Mouse (Mus musculus): Measurements from ENCODE around the gene Evc. TPM values are rescaled to one million over a fixed set of nuclear protein-coding genes. Genes with fewer than 3 reads are reported as not detected.
A peak's percentile ranks its signal among the peaks of the same experiment; 100 is the strongest.

Evc gene
- polyA plus RNA-seq, 1 experiment from 2014 or later, result 9.5 TPM

DNA sequence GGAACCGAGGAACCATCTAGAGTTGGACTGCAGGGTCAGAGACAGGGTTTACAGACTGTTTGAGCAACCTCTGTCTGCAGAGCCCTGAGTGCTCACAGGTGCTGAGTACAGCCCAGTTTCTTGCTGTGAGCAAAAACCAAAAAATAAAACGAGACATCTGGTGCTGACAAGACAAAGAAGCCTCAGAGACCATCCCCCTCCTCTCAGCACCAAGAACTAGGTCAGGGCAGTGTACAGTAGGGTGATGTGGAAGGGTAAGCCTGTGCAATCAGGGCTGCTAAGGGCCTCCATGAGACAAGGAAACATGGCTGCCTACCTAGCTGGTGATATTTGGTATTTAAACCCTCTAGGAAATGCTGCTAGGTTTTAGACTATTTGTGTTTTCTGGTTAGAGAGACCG, 85.1 kb downstream of the Evc start:
- H3K27ac ChIP-seq (ENCODE audit: low read depth, low read length), result no peak overlapping the region
- no peaks in the 10 kb centered on the region for H3K27me3 ChIP-seq (ENCODE audit: control insufficient read depth, insufficient read depth, low read length)
- DNase-seq (ENCODE audit: low spot score) (no peak), ATAC-seq (ENCODE audit: low FRiP score) (no peak)
- H3K36me3 ChIP-seq (ENCODE audit: control insufficient read depth, insufficient read depth, low read length), result no peaks in the 10 kb centered on the region
- H3K4me1 ChIP-seq (replicated peaks; ENCODE audit: control insufficient read depth, insufficient read depth, low read length), result peaks cover 11% of the 10 kb centered on the region; the same call in 1 of the 2 replicates
- H3K4me2 ChIP-seq (replicated peaks; ENCODE audit: low read depth, low read length), result no peak overlapping the region
- 83% methylated on average over 3 of the region's 3 CpGs for WGBS
- H3K4me3 ChIP-seq (ENCODE audit: low read depth, low read length), result no peak overlapping the region
- no peaks in the 10 kb centered on the region for H3K9me3 ChIP-seq (ENCODE audit: control insufficient read depth, low read length)
- H3K9ac ChIP-seq (ENCODE audit: low read depth, low read length), result no peak overlapping the region

DNA sequence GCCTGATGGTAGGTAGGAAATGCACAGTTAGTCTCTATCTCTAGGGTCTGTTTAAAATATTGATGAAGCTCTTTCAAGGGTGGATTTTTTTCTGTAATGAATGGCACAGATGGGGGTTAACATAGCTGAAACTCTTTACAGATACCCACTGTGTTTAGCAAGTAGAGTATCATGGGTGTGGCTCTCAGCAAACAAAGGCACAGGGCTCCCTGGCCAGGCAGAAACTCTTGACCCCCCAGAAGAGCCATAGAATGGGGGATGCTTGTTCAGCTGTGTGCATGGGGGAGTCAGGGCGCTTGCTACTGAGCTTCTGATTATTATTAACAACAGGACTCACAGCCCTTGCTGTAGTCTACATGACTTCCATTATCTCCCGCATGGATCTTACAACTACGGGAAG, 87.8 kb downstream of the Evc start:
- Histone ChIP-seq H3K9ac (ENCODE audit: low read depth, low read length) (peak overlapping the region; percentile 23; the same call in 1 of the 2 replicates), H3K36me3 (ENCODE audit: control insufficient read depth, insufficient read depth, low read length) (no peaks in the 10 kb centered on the region), H3K4me3 (ENCODE audit: low read depth, low read length) (peak overlapping the region; percentile 8; the same call in 1 of the 2 replicates), H3K27ac (ENCODE audit: low read depth, low read length) (no peak overlapping the region), H3K9me3 (ENCODE audit: control insufficient read depth, low read length) (no peaks in the 10 kb centered on the region), H3K4me1 (replicated peaks; ENCODE audit: control insufficient read depth, insufficient read depth, low read length) (peaks cover 7% of the 10 kb centered on the region; the same call in 1 of the 2 replicates), H3K4me2 (replicated peaks; ENCODE audit: low read depth, low read length) (peak overlapping the region; percentile 80; the same call in 1 of the 2 replicates), H3K27me3 (ENCODE audit: control insufficient read depth, insufficient read depth, low read length) (peaks cover 3% of the 10 kb centered on the region; the same call in 1 of the 2 replicates)
- ATAC-seq (ENCODE audit: low FRiP score), result no peak
- DNase-seq (ENCODE audit: low spot score), result no peak
- 72% methylated on average over 3 of the region's 3 CpGs for WGBS

DNA sequence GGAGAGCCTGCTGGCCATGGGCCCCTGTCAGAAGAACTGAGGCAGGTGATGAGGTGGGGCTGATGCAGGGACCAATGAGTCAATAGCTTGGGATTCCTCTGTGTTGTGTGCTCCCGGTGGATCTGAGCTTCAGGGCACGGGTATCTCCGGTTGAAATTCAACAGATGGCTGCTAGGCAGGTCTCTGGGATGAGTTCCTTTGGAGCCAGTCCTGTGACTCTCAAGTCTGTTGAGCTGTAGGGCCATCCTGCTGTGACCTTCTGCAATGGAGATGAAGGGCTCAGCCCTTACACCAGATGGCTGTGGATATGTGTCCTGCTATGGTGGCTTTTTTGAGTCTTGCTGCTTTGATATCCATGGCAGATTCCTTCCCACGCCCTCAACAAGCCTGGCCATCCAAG, 89.2 kb downstream of the Evc start:
- Histone ChIP-seq H3K4me2 (replicated peaks; ENCODE audit: low read depth, low read length) (peak overlapping the region; percentile 80), H3K27ac (ENCODE audit: low read depth, low read length) (peak overlapping the region; percentile 92), H3K36me3 (ENCODE audit: control insufficient read depth, insufficient read depth, low read length) (no peaks in the 10 kb centered on the region), H3K9me3 (ENCODE audit: control insufficient read depth, low read length) (no peaks in the 10 kb centered on the region), H3K4me1 (replicated peaks; ENCODE audit: control insufficient read depth, insufficient read depth, low read length) (peaks cover 7% of the 10 kb centered on the region; the same call in 1 of the 2 replicates), H3K4me3 (ENCODE audit: low read depth, low read length) (peak overlapping the region; percentile 52), H3K27me3 (ENCODE audit: control insufficient read depth, insufficient read depth, low read length) (peaks cover 12% of the 10 kb centered on the region), H3K9ac (ENCODE audit: low read depth, low read length) (peak overlapping the region; percentile 34)
- DNase-seq (ENCODE audit: low spot score) (peak; percentile 21), ATAC-seq (ENCODE audit: low FRiP score) (no peak)
- WGBS, result 45% methylated on average over 4 of the region's 4 CpGs

DNA sequence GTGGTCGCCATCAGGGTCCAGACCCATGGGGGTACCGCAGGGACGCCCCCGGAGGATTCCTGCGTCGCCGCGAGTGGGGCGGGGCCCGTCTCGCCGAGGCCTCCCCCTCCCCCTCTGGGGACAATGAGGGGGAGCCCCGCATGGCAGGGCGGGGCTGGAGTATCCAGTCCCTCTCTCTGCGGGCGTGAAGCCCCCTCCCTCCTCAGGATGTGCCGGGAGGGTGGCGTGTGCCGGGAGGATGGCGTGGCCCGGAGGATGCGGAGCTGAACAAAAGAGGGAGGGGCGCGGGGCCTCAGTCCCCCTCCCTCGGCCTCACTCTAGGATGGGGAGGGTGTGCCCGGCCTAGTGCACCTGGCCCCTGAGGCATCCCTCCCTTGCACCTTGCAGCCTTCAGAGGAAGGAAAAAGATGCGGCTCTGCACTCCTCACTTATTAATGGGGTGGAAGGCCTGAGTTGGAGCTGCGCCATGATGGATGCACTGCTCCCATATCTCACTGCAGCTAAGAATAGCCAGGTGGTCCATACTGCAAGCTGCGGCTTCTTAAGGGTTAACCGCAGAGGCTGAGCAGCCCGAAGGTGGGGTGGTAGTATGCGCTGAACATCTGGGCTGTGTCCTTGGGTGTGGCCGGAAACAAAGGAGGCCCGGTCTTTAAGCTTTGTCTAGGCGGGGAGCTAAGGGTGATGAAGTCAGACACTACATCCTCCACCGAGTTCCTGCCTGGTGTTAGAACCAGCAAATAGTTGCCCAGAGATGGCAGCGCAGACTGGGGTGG, 90.4 kb downstream of the Evc start:
- H3K4me2 ChIP-seq (replicated peaks; ENCODE audit: low read depth, low read length), result peak overlapping the region; percentile 80
- WGBS, result 1% methylated on average over 32 of the region's 37 CpGs
- ATAC-seq (ENCODE audit: low FRiP score) (peak; percentile 66), DNase-seq (ENCODE audit: low spot score) (peak; percentile 76)
- peaks cover 7% of the 10 kb centered on the region; the same call in 1 of the 2 replicates for H3K4me1 ChIP-seq (replicated peaks; ENCODE audit: control insufficient read depth, insufficient read depth, low read length)
- no peaks in the 10 kb centered on the region for H3K36me3 ChIP-seq (ENCODE audit: control insufficient read depth, insufficient read depth, low read length)
- H3K4me3 ChIP-seq (ENCODE audit: low read depth, low read length), result peak overlapping the region; percentile 52
- no peaks in the 10 kb centered on the region for H3K9me3 ChIP-seq (ENCODE audit: control insufficient read depth, low read length)
- peaks cover 22% of the 10 kb centered on the region for H3K27me3 ChIP-seq (ENCODE audit: control insufficient read depth, insufficient read depth, low read length)
- peak overlapping the region; percentile 79 for H3K9ac ChIP-seq (ENCODE audit: low read depth, low read length)
- peak overlapping the region; percentile 92 for H3K27ac ChIP-seq (ENCODE audit: low read depth, low read length)

GRCm38 (mm10) chr5:37245651-37246050, 91.0 kb downstream of the Evc start:
- peak; percentile 45 for ATAC-seq (ENCODE audit: low FRiP score)
- H3K4me3 ChIP-seq (ENCODE audit: low read depth, low read length), result peak overlapping the region; percentile 52
- whole genome bisulfite sequencing, result 0% methylated on average over 35 of the region's 42 CpGs
- peak overlapping the region; percentile 92 for H3K27ac ChIP-seq (ENCODE audit: low read depth, low read length)
- peak; percentile 81 for DNase-seq (ENCODE audit: low spot score)
- H3K9me3 ChIP-seq (ENCODE audit: control insufficient read depth, low read length), result no peaks in the 10 kb centered on the region
- peak overlapping the region; percentile 80 for H3K4me2 ChIP-seq (replicated peaks; ENCODE audit: low read depth, low read length)
- H3K36me3 ChIP-seq (ENCODE audit: control insufficient read depth, insufficient read depth, low read length), result no peaks in the 10 kb centered on the region
- H3K9ac ChIP-seq (ENCODE audit: low read depth, low read length), result peak overlapping the region; percentile 79
- peaks cover 6% of the 10 kb centered on the region for H3K4me1 ChIP-seq (replicated peaks; ENCODE audit: control insufficient read depth, insufficient read depth, low read length)
- peaks cover 29% of the 10 kb centered on the region for H3K27me3 ChIP-seq (ENCODE audit: control insufficient read depth, insufficient read depth, low read length)

DNA sequence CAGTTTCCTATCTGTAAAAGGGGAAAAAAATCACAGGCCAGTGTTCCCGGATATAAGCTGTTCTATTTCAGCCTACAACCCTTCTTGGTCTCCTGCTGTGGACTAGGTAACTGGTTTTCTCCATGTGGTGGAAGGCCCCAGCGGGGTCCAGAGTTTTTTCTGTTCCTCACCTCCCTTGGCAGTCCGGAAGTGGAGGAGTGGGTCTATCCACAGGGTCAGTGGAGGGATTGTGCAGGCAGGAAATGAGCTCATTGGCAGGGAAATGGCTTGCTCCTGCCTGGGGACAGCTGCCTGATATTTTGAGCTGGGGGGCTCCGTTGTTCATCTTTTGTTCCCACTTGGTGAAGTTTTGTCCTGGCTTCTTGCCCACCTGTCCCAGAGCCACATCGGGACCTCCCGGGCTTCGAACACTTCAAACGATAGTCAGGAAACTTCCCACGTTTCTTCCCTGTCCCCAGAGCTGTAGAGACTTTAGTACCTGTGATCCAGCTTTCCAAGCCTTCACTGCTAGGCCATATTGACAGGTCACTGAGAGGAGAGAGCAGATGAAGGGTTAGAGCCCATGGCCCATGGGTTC, 91.9 kb downstream of the Evc start:
- Histone ChIP-seq H3K4me1 (replicated peaks; ENCODE audit: control insufficient read depth, insufficient read depth, low read length) (peaks cover 7% of the 10 kb centered on the region; the same call in 1 of the 2 replicates), H3K9ac (ENCODE audit: low read depth, low read length) (peak overlapping the region; percentile 3; the same call in 1 of the 2 replicates), H3K36me3 (ENCODE audit: control insufficient read depth, insufficient read depth, low read length) (no peaks in the 10 kb centered on the region), H3K27ac (ENCODE audit: low read depth, low read length) (peak overlapping the region; percentile 92), H3K4me3 (ENCODE audit: low read depth, low read length) (peak overlapping the region; percentile 52), H3K27me3 (ENCODE audit: control insufficient read depth, insufficient read depth, low read length) (peaks cover 34% of the 10 kb centered on the region), H3K9me3 (ENCODE audit: control insufficient read depth, low read length) (no peaks in the 10 kb centered on the region), H3K4me2 (replicated peaks; ENCODE audit: low read depth, low read length) (peak overlapping the region; percentile 80)
- peak; percentile 36 for DNase-seq (ENCODE audit: low spot score)
- 35% methylated on average over 9 of the region's 9 CpGs for WGBS
- no peak for ATAC-seq (ENCODE audit: low FRiP score)

GRCm38 (mm10) chr5:37244161-37244560, 92.5 kb downstream of the Evc start:
- Histone ChIP-seq H3K9ac (ENCODE audit: low read depth, low read length) (peak overlapping the region; percentile 70), H3K4me3 (ENCODE audit: low read depth, low read length) (peak overlapping the region; percentile 52), H3K4me1 (replicated peaks; ENCODE audit: control insufficient read depth, insufficient read depth, low read length) (peaks cover 5% of the 10 kb centered on the region; the same call in 1 of the 2 replicates), H3K9me3 (ENCODE audit: control insufficient read depth, low read length) (no peaks in the 10 kb centered on the region), H3K36me3 (ENCODE audit: control insufficient read depth, insufficient read depth, low read length) (no peaks in the 10 kb centered on the region), H3K27ac (ENCODE audit: low read depth, low read length) (peak overlapping the region; percentile 92), H3K4me2 (replicated peaks; ENCODE audit: low read depth, low read length) (peak overlapping the region; percentile 80), H3K27me3 (ENCODE audit: control insufficient read depth, insufficient read depth, low read length) (peaks cover 35% of the 10 kb centered on the region)
- ATAC-seq (ENCODE audit: low FRiP score), result peak; percentile 51
- under 1% methylated on average over 13 of the region's 13 CpGs for WGBS
- DNase-seq (ENCODE audit: low spot score), result peak; percentile 83

- WGBS, result 3% methylated on average over 19 of the region's 19 CpGs
These were observed 93.4 kb downstream of the Evc start for GRCm38 (mm10) chr5:37243169-37243886.

More at GRCm38 (mm10) chr5:37243169-37243886, 93.4 kb downstream of the Evc start:
- Histone ChIP-seq H3K36me3 (ENCODE audit: control insufficient read depth, insufficient read depth, low read length) (no peaks in the 10 kb centered on the region), H3K27ac (ENCODE audit: low read depth, low read length) (peak overlapping the region; percentile 73), H3K4me3 (ENCODE audit: low read depth, low read length) (peak overlapping the region; percentile 52), H3K9me3 (ENCODE audit: control insufficient read depth, low read length) (no peaks in the 10 kb centered on the region), H3K9ac (ENCODE audit: low read depth, low read length) (peak overlapping the region; percentile 70), H3K4me1 (replicated peaks; ENCODE audit: control insufficient read depth, insufficient read depth, low read length) (peaks cover 5% of the 10 kb centered on the region; the same call in 1 of the 2 replicates), H3K4me2 (replicated peaks; ENCODE audit: low read depth, low read length) (peak overlapping the region; percentile 80), H3K27me3 (ENCODE audit: control insufficient read depth, insufficient read depth, low read length) (peaks cover 35% of the 10 kb centered on the region)
- no peak for ATAC-seq (ENCODE audit: low FRiP score)
- peak; percentile 82 for DNase-seq (ENCODE audit: low spot score)

All from hindbrain, embryonic 11.5 days (tissue).